Mouse (Mus musculus) heart, adult 9 months (tissue): ENCODE measurements around the gene Cyp2d10.
A peak's percentile ranks its signal among the peaks of the same experiment; 100 is the strongest.
"Not testable (repeated sequence)": the region's sequence is repeated elsewhere in the genome, so short reads cannot be mapped to it uniquely, and the experiment has no call there.

ENCODE experiments used
- DNase-seq, 2 experiments: peaks; one replicate each; pipeline ENCODE4 v3.0.0; 2022; ENCODE audit warnings: low spot score in 2 of 2

Gene Cyp2d10

GRCm38 (mm10) chr15:82401516-82401915 lies 5.5 kb downstream of the Cyp2d10 start:
- no peak for DNase-seq

DNA sequence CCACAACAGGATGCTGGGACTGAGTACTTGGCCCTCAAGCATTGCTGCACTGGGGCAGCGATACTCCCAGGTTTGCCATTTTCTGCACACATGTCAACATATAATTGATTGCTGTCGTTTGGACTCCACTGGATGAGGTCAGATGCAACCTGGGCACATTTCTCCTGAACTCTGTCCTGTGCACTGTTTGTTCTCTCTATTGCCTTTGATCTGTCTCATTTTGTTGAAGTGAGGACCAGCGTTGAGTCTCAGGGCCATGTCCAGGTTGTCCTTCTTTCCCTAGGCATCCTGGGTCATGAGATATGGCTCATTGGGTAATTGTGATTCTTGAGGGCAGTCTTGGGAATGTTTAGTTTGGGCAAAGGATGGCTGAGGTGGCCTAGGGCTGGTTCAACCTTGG lies 11.0 kb downstream of the Cyp2d10 start:
- DNase-seq, result not testable (repeated sequence)

DNA sequence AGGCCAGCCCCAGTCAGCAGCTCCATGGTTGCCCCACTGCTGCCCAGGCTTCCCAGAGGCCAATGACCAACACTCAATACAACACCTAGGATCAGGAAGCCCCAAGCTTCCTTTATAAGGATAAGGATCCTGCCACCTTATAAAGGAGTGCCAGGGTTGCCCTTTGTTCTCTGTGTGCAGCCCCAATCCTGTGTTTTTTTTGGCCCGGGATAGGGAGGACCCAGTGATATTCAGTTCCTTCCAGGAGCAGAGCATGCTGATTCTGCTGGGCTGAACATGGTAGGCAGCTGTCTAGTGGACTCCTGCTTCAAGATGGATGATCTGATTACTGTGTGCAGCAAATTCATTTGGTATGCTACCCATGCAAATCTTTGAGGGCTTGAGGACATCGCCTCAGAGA lies 13.1 kb downstream of the Cyp2d10 start, which contains the start of gene Cyp2d11:
TSS of gene Cyp2d11 (minus strand) at position 101 of the 400 bp plus-strand sequence.
- not testable (repeated sequence) for DNase-seq

GRCm38 (mm10) chr15:82389916-82390315 lies 17.1 kb downstream of the Cyp2d10 start:
- not testable (repeated sequence) for DNase-seq

- DNase-seq, result no peak
Measured at GRCm38 (mm10) chr15:82385729-82386128, 21.3 kb downstream of the Cyp2d10 start.

DNA sequence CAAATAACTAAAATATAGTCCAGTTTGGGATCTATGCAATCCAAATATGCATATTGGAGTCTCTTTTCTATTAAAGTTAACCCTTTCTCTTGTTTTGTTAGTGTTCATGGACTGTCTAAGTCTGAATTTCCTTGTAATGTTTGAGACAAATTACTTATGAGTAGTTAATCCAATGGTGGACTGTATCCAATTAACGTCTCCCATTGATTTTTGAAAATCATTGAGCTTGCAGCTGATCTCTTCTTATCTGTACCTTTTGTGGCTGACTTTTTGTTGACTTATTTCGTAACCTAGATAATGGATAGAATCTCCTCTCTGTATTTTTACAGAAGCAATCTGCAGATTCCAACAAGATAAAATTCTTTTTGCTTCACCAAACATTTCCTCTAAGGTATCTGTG lies 24.6 kb downstream of the Cyp2d10 start:
- DNase-seq, result no peak

DNA sequence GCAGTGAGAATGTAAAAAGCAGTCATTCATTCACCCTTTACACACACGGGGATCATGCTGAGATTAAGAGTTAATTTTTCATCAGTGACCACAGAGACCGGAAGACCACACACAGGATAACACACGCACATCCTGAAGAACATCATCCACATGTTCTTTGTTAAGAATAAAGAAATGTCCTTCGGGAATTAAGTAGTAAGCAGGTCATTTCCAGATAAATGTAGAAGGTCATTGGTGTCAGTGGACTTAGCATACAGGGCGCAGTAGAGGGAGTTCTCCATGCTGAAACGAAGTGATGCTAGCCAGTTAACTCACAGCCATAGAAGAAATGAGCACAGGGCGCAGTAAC lies 26.3 kb downstream of the Cyp2d10 start:
- peak in 1 of 2 experiments; percentile 19 for DNase-seq

- peak; percentile 72 to 77 for DNase-seq
Measured at GRCm38 (mm10) chr15:82379871-82380713, 26.9 kb downstream of the Cyp2d10 start, which contains the start of gene Cyp2d22. TSS of gene Cyp2d22 (minus strand) at chr15:82380260.

- peak in 1 of 2 experiments; percentile 52 for DNase-seq
Measured at GRCm38 (mm10) chr15:82379511-82379870, 27.5 kb downstream of the Cyp2d10 start.

DNA sequence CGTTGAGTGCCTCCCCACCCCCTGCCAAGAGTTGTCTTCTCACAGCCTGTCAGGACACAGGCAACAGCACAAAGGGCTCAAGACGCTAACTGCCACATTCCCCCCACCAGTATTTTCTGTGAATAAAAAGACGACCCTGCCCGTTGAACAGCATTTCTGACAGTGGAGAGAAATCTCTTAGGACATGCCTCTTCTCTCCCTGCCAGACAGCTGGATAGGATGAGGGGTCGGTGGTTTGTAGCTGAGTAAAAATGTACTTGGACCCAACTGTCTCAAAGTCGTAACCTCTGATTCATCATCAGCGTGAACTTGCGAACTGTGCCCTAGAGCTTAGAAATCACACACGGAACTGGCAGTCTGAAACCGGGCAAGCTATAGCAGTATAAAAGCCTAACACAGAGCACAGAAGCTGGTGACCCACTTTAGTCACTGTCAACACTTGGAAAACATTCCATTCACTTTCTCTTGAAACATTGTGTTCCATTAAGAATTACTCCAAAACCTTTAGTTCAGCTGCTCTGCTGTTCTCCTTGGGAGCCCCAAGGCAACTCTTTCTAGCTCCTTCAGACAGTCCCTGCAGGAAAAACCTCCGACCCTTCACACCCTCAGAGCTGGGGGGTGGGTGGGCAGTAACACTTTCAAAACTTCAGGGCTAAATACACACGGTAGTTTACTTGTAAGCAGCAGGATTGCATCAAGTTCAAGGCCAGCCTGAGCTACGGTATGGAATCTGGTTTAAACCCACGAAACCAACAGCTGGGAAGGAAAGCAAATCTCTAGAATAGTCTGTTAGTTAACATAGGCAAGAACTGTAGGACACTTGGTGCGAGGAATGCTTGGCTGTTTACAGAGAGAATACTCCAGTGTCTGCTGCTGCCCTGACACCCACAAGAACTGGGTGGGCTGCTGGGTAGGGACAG lies 28.5 kb downstream of the Cyp2d10 start:
- DNase-seq, result peak in 1 of 2 experiments; percentile 49

GRCm38 (mm10) chr15:82377701-82378100 lies 29.3 kb downstream of the Cyp2d10 start:
- DNase-seq, result no peak

GRCm38 (mm10) chr15:82376393-82377138 lies 30.4 kb downstream of the Cyp2d10 start:
- DNase-seq, result peak; percentile 91 to 92

DNA sequence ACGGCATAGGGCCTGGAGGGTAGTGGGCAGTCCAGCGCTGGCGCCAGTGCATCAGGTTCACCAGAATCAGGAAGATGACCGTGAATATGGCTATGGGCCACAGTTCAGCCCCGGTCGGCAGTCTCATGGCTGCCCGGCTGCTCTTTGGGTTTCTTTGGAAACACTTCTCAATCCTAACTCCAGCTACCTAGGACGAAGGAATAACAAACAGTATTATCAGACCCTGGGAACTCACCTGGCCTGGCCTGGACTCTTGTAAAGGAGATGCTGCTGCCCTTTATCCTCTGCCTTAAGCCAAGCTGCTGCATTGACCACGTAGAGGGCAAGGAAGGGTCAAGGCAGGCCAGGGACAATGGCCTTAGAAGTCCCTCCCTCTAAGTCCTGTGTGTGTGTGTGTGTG lies 31.1 kb downstream of the Cyp2d10 start:
- DNase-seq, result no peak

- no peak for DNase-seq
Measured at GRCm38 (mm10) chr15:82374437-82374836, 32.6 kb downstream of the Cyp2d10 start.

GRCm38 (mm10) chr15:82372991-82373390 lies 34.0 kb downstream of the Cyp2d10 start:
- no peak for DNase-seq

GRCm38 (mm10) chr15:82372446-82372845 lies 34.5 kb downstream of the Cyp2d10 start:
- no peak for DNase-seq

GRCm38 (mm10) chr15:82368851-82369250 lies 38.1 kb downstream of the Cyp2d10 start:
- DNase-seq, result no peak

- DNase-seq, result no peak
Measured at GRCm38 (mm10) chr15:82368146-82368545, 38.8 kb downstream of the Cyp2d10 start.

DNA sequence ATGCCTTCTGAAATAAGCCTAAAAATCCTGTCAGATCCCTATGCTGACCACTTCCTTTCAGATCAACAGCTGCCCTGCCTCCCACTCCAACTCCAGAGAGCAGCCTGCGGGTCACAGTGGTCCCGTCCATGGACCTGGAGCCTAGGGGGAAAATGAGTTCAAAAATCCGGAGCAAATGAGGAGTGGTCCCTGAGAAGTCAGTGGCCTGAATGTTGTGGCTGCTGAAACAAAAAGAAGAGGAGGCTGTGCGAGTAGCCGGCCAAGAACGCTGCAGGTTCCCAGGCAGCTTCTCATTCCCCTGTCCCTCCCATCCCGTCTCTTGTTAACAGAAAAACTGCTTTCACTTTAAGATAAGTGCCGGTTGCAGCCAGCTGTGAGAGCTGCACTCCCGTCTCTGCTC lies 42.4 kb downstream of the Cyp2d10 start:
- not testable (repeated sequence) for DNase-seq

DNA sequence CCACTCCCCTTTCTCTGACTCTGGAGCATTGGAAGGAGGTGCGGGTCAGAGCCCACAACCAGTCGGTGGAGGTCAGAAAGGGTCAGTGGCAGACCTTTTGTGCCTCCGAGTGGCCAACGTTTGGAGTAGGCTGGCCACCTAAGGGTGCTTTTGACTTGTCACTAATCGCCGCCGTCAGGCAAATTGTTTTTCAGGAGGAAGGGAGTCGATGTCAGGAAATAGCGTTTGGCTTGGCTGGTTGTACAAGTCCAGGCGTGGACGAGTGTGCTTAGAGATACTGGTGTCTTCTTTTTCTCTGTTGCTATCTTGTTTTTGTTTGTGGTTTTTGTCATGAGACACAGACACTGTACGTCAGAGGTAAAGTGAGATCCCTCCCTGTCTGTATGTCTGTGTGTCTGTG lies 43.2 kb downstream of the Cyp2d10 start:
- DNase-seq, result not testable (repeated sequence)

DNA sequence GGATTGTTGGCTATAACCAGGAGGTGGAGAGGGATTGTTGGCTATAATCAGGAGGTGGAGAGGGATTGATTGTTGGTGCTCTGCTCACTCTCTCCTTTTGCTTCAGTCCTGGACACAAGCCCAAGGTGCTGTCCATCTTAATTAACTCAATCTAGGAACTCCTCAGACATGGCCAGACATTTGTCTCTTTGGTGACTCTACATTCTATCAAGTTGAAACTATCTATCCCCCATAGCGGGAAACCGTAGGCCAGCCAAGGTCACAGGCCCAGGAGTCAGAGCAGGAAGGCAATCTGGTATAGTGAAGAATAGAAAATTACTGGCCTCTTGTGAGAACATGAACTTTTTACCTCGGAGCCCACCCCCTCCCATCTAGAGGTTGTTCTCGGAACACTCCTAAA lies 44.8 kb downstream of the Cyp2d10 start:
- no peak for DNase-seq
